17 mouse cellular contexts compared by ENCODE assay signal in the genomic region with DNA sequence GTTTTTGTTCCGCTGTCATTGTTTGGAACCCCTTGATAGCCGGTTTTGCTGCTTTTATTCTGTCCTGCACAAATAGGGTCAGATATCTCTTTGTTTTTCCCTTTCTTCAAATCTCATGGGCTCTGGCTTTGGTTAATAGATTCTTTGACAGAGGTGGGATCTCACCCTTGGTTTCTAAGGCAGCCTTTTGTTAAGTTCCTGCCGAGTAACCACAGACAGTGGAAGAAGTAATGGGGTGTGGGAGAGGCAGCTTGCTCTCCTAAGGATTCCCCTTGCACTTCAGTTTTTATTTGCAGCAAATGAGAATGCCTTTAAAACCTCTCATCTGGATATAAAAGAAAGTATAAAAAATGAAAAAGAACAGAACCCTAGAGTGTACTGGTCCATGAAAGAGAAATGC.
"Had no signal": no experiment of that assay in that cellular context is flagged by ENCODE, and none has a peak within 500 bp of the region (broad histone marks: within the 10 kb centered on the region; RNA-seq: fewer than 3 reads in every experiment).

No protein-coding gene starts in this region.

- H3K27me3 ChIP-seq: kidney, embryonic 15.5 days; neural tube, embryonic 12.5 days had no signal

- H3K4me3 ChIP-seq: kidney, embryonic 15.5 days; left cerebral cortex, adult 2 months; myocyte; neural tube, embryonic 12.5 days had no signal

- H3K9ac ChIP-seq: kidney, embryonic 15.5 days; liver, embryonic 14.5 days; liver, postnatal 0 days; lung, embryonic 14.5 days; neural tube, embryonic 12.5 days had no signal

- H3K36me3 ChIP-seq: kidney, embryonic 15.5 days; neural tube, embryonic 12.5 days had no signal

- DNase-seq: kidney, adult 11 months; kidney, adult 8-10 months; kidney, postnatal 10 days; kidney, postnatal 36 days; layer of hippocampus, postnatal 36 days; liver, postnatal 0 days; lung, embryonic 14.5 days; thymus, adult 18-20 months; thymus, postnatal 36 days had no signal

- H3K9me3 ChIP-seq: kidney, embryonic 15.5 days; neural tube, embryonic 12.5 days had no signal

- H3K27ac ChIP-seq: kidney, embryonic 15.5 days; left cerebral cortex, adult 2 months; liver, embryonic 14.5 days; macrophage; neural tube, embryonic 12.5 days had no signal

- H3K4me2 ChIP-seq: kidney, embryonic 15.5 days; lung, embryonic 14.5 days; neural tube, embryonic 12.5 days had no signal

- ATAC-seq: liver, postnatal 0 days; lung, postnatal 0 days; midbrain, embryonic 16.5 days had no signal

- H3K4me1 ChIP-seq: neural tube, embryonic 12.5 days had no signal
